Mouse (Mus musculus) neural tube, embryonic 14.5 days (tissue): ENCODE results near the gene Myocos. TPM values are rescaled to one million over a fixed set of nuclear protein-coding genes. Genes with fewer than 3 reads are reported as not detected.
A peak's percentile ranks its signal among the peaks of the same experiment; 100 is the strongest.

Experiments
- ATAC-seq: fragments of 200-750 bp; cut with Nextera tagmentation; 2 replicates; pipeline ENCODE4 v1.8.0; 2017; ENCODE audit warnings: low read depth, mild to moderate bottlenecking, moderate TSS enrichment, moderate library complexity
- H3K27ac ChIP-seq: fragments of 300-500 bp; sonication (generic); 2 replicates; pipeline ENCODE4 v1.5.1; 2014; ENCODE audit warnings: low read depth, mild to moderate bottlenecking, control low read depth, low read length, moderate library complexity, mixed read lengths
- H3K27me3 ChIP-seq: fragments of 300-500 bp; sonication (generic); 2 replicates; pipeline ENCODE4 v1.6.1; 2014; ENCODE audit warnings: low read length; ENCODE audit not compliant: control insufficient read depth, insufficient read depth
- H3K36me3 ChIP-seq: fragments of 300-500 bp; sonication (generic); 2 replicates; pipeline ENCODE4 v1.6.1; 2014; ENCODE audit warnings: low read length, mixed read lengths; ENCODE audit not compliant: control insufficient read depth, insufficient read depth
- H3K4me1 ChIP-seq: fragments of 300-500 bp; sonication (generic); 2 replicates; pipeline ENCODE4 v1.6.1; 2014; ENCODE audit warnings: low read length; ENCODE audit not compliant: control insufficient read depth, insufficient read depth
- H3K4me2 ChIP-seq: fragments of 300-500 bp; sonication (generic); 2 replicates; pipeline ENCODE4 v1.6.1; 2014; ENCODE audit warnings: mild to moderate bottlenecking, low read depth, low read length, control low read depth
- H3K4me3 ChIP-seq: fragments of 300-500 bp; sonication (generic); 2 replicates; pipeline ENCODE4 v1.5.1; 2014; ENCODE audit warnings: low read depth, low read length, control low read depth, mixed read lengths
- H3K9ac ChIP-seq: fragments of 300-500 bp; sonication (generic); replicated peaks from 2 replicates; pipeline ENCODE4 v1.6.1; 2014; ENCODE audit warnings: low read depth, mild to moderate bottlenecking, control low read depth, low read length, mixed read lengths
- H3K9me3 ChIP-seq: fragments of 300-500 bp; sonication (generic); 2 replicates; pipeline ENCODE4 v1.6.1; 2016; ENCODE audit warnings: low read length; ENCODE audit not compliant: control insufficient read depth
- WGBS: fragments of 180-500 bp; shearing (Covaris S2); extraction: QIAGEN DNeasy Blood & Tissue Kit; methylation state at CpG from one replicate; pipeline ENCODE4 v1.1.7; 2014; 5-methylcytosine and 5-hydroxymethylcytosine counted together
- polyA plus RNA-seq: library from polyadenylated mRNA; unstranded; fragments of >200 nt; fragmentation: Nextera tagmentation; extraction: Ambion mirVana; gene quantifications from 2 replicates; pipeline ENCODE4 v1.2.1, GENCODE M21; 2014

The Myocos gene
- not detected in 2 replicates for polyA plus RNA-seq

GRCm38 (mm10) chr1:162658119-162658518 is at the start of gene Myocos:
Myocos (minus strand) TSS chr1:162658219.
- Histone ChIP-seq H3K4me2 (no peak within 1 kb of the TSS), H3K9me3 (no peaks in the 10 kb centered on the region), H3K27me3 (no peaks in the 10 kb centered on the region), H3K4me1 (no peaks in the 10 kb centered on the region), H3K9ac (no peak within 1 kb of the TSS), H3K4me3 (no peak within 1 kb of the TSS), H3K36me3 (no peaks in the 10 kb centered on the region), H3K27ac (no peak within 1 kb of the TSS)
- 91% methylated on average over 7 of the region's 7 CpGs for WGBS
- no peak for ATAC-seq

DNA sequence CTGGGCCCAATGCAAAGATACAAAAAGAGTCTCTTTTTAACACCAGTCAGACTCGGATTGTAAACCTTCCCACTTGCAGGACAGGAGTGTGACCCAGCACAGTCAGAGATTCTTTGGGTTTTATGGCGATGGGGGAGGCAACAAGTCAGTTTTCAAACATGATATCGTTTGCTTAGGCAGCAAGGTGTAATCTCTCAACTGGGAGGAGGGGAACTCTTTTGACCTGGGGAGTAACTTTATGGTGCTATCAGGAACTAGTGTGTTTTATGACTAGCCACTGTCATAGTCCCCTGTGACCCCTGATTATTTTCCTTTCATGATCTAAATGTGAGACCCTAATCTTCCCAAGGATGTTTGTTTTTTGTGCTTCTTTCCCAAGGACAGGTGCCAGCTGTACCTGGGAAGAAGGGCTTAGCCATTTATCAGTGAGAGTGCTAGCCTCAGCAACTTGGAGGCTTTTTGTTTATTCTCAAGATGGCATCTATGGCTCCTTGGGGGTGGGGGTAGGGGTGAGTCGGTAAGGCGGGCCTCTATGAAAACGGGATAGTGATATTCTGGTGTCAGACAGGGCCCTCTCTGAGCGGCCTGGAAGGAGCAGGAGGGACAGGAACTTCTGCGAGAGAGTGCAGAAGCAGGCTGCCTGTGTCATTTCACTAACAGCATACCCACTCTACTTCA is 42.5 kb upstream of the Myocos start:
- no peak for ATAC-seq
- 46% methylated on average over 8 of the region's 8 CpGs for WGBS
- H3K4me1 ChIP-seq, result no peaks in the 10 kb centered on the region

DNA sequence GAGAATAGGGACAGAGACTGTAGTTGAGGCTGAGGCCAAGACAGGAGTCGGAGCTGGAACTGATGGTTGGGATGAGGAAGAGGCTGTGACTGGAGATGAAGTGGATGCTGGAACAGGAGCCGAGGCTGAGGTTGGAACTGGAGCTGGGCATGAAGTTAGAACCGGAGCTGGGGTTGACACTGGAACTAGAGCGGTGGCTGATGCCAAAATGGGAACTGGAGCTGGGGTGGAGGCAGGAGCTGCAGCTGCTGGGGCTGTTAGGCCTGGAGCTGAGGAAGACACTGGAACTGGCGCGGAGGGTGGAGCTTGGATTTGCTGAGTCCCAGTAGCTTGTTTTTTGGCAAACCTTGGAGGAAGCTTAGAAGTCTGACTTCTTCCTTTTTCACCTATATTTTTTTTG is 39.8 kb upstream of the Myocos start:
- H3K36me3 ChIP-seq, result peaks cover 56% of the 10 kb centered on the region
- no peak overlapping the region for H3K4me2 ChIP-seq
- WGBS, result 95% methylated on average over 6 of the region's 6 CpGs
- H3K4me1 ChIP-seq, result no peaks in the 10 kb centered on the region
- H3K9ac ChIP-seq, result no peak overlapping the region
- H3K4me3 ChIP-seq, result no peak overlapping the region
- H3K27me3 ChIP-seq, result no peaks in the 10 kb centered on the region
- no peak overlapping the region for H3K27ac ChIP-seq
- no peak for ATAC-seq
- no peaks in the 10 kb centered on the region for H3K9me3 ChIP-seq

More for the DNA sequence above, 42.5 kb upstream of the Myocos start:
- Histone ChIP-seq H3K36me3 (peaks cover 58% of the 10 kb centered on the region), H3K4me2 (no peak overlapping the region), H3K27me3 (no peaks in the 10 kb centered on the region), H3K27ac (no peak overlapping the region), H3K9me3 (no peaks in the 10 kb centered on the region), H3K9ac (no peak overlapping the region), H3K4me3 (no peak overlapping the region)

GRCm38 (mm10) chr1:162693721-162694120 is 35.7 kb upstream of the Myocos start:
- H3K36me3 ChIP-seq, result peaks cover 79% of the 10 kb centered on the region
- no peaks in the 10 kb centered on the region for H3K4me1 ChIP-seq
- WGBS, result 87% methylated on average over 2 of the region's 2 CpGs
- H3K9me3 ChIP-seq, result no peaks in the 10 kb centered on the region
- no peak overlapping the region for H3K27ac ChIP-seq
- H3K4me3 ChIP-seq, result no peak overlapping the region
- no peaks in the 10 kb centered on the region for H3K27me3 ChIP-seq
- ATAC-seq, result no peak
- no peak overlapping the region for H3K9ac ChIP-seq
- no peak overlapping the region for H3K4me2 ChIP-seq

DNA sequence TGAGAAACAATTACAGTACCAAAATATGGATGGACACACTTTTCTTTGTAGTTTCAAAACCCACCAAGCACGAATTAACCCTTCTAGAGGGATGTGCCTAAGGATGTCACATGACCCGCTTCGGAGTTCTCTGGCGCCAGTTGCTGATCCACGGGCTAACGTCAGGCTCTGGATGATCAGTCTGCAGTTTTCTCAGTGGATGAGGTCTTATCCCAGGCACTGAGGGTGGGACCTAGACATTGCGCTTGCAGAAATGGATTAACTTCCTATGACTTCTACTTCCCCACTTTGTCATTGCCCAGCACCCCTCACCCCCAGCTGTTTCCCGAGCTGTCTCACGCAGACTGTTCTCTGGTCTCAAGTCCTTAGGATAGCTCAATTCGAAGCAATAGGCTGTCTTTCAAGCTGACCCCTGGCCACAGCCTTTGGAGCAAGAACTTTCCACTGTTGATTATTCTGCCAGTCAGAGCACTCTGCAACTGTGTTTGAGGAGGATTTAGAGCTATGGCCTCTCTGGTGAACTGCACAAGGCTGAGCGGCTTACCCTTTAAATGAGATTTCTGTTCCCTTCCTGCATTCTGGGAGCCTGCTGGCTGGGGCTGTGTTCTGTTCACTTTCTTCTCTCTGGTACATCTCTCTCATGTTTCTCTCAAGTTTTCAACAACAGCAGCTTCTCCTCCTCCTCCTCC is 7.6 kb upstream of the Myocos start:
- peaks cover 3% of the 10 kb centered on the region for H3K36me3 ChIP-seq
- 5% methylated on average over 11 of the region's 11 CpGs for WGBS
- no peaks in the 10 kb centered on the region for H3K4me1 ChIP-seq
- no peaks in the 10 kb centered on the region for H3K9me3 ChIP-seq
- H3K27me3 ChIP-seq, result no peaks in the 10 kb centered on the region
- H3K4me2 ChIP-seq, result peak overlapping the region; percentile 46
- no peak overlapping the region for H3K27ac ChIP-seq
- peak overlapping the region; percentile 10 for H3K4me3 ChIP-seq
- no peak overlapping the region for H3K9ac ChIP-seq
- peak; percentile 85 for ATAC-seq

- H3K9me3 ChIP-seq, result no peaks in the 10 kb centered on the region
- H3K4me1 ChIP-seq, result no peaks in the 10 kb centered on the region
- WGBS, result 9% methylated on average over 10 of the region's 10 CpGs
- H3K27ac ChIP-seq, result no peak overlapping the region
- no peaks in the 10 kb centered on the region for H3K27me3 ChIP-seq
- H3K4me3 ChIP-seq, result no peak overlapping the region
- peak overlapping the region; percentile 8; the same call in 1 of the 2 replicates for H3K9ac ChIP-seq
- peak; percentile 99 for ATAC-seq
- peak overlapping the region; percentile 46 for H3K4me2 ChIP-seq
- H3K36me3 ChIP-seq, result peaks cover under 1% of the 10 kb centered on the region
Observed at GRCm38 (mm10) chr1:162664826-162665475, 6.9 kb upstream of the Myocos start.

- no peaks in the 10 kb centered on the region for H3K36me3 ChIP-seq
- no peak overlapping the region for H3K4me2 ChIP-seq
- H3K27me3 ChIP-seq, result no peaks in the 10 kb centered on the region
- no peaks in the 10 kb centered on the region for H3K9me3 ChIP-seq
- no peak overlapping the region for H3K4me3 ChIP-seq
- no peak overlapping the region for H3K9ac ChIP-seq
- WGBS, result 89% methylated on average over 11 of the region's 11 CpGs
- ATAC-seq, result no peak
- no peaks in the 10 kb centered on the region for H3K4me1 ChIP-seq
- H3K27ac ChIP-seq, result no peak overlapping the region
Observed at GRCm38 (mm10) chr1:162660276-162660860, 2.3 kb upstream of the Myocos start.

DNA sequence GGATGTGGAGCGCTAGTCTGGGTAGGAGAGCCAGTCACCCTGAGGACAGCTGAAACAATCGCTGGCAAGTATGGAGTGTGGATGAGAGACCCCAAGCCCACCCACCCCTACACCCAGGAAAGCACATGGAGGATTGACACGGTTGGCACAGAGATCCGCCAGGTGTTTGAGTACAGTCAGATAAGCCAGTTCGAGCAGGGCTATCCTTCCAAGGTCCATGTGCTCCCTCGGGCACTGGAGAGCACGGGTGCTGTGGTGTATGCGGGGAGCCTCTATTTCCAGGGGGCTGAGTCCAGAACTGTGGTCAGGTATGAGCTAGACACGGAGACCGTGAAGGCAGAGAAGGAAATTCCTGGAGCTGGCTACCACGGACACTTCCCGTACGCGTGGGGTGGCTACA is 9.6 kb downstream of the Myocos start:
- Histone ChIP-seq H3K27me3 (no peaks in the 10 kb centered on the region), H3K9me3 (no peaks in the 10 kb centered on the region), H3K4me2 (no peak overlapping the region), H3K4me3 (no peak overlapping the region), H3K36me3 (no peaks in the 10 kb centered on the region), H3K27ac (no peak overlapping the region), H3K9ac (no peak overlapping the region), H3K4me1 (no peaks in the 10 kb centered on the region)
- no peak for ATAC-seq
- 97% methylated on average over 14 of the region's 14 CpGs for WGBS
